Mouse (Mus musculus) lung, embryonic 16.5 days (tissue): Measurements from ENCODE around the gene Ankrd13c. TPM values are rescaled to one million over a fixed set of nuclear protein-coding genes. Genes with fewer than 3 reads are reported as not detected.

ENCODE experiments used
- ATAC-seq: fragments of 200-750 bp; cut with Nextera tagmentation; 2 replicates; pipeline ENCODE4 v1.8.0; 2017; ENCODE audit warnings: low read depth, mild to moderate bottlenecking, moderate library complexity
- H3K27ac ChIP-seq: fragments of 300-500 bp; sonication (generic); 2 replicates; pipeline ENCODE4 v1.5.1; 2014; ENCODE audit warnings: mild to moderate bottlenecking, control low read depth, low read length
- H3K27me3 ChIP-seq: fragments of 300-500 bp; sonication (generic); 2 replicates; pipeline ENCODE4 v1.6.1; 2014; ENCODE audit warnings: low read depth, low read length, mixed read lengths; ENCODE audit not compliant: control insufficient read depth, insufficient read depth
- H3K36me3 ChIP-seq: fragments of 300-500 bp; sonication (generic); 2 replicates; pipeline ENCODE4 v1.6.1; 2014; ENCODE audit warnings: low read length; ENCODE audit not compliant: control insufficient read depth, insufficient read depth
- H3K4me1 ChIP-seq: fragments of 300-500 bp; sonication (generic); replicated peaks from 2 replicates; pipeline ENCODE4 v1.6.1; 2014; ENCODE audit warnings: low read length, mixed read lengths; ENCODE audit not compliant: control insufficient read depth, insufficient read depth
- H3K4me2 ChIP-seq: fragments of 300-500 bp; sonication (generic); 2 replicates; pipeline ENCODE4 v1.6.1; 2014; ENCODE audit warnings: low read depth, low read length, control low read depth
- H3K4me3 ChIP-seq: fragments of 300-500 bp; sonication (generic); 2 replicates; pipeline ENCODE4 v1.5.1; 2014; ENCODE audit warnings: mild to moderate bottlenecking, low read length, control low read depth
- H3K9ac ChIP-seq: fragments of 300-500 bp; sonication (generic); 2 replicates; pipeline ENCODE4 v1.6.1; 2014; ENCODE audit warnings: low read length, control low read depth
- H3K9me3 ChIP-seq: fragments of 300-500 bp; sonication (generic); 2 replicates; pipeline ENCODE4 v1.6.1; 2016; ENCODE audit warnings: low read length; ENCODE audit not compliant: control insufficient read depth
- WGBS: fragments of 180-500 bp; shearing (Covaris S2); extraction: QIAGEN DNeasy Blood & Tissue Kit; methylation state at CpG from one replicate; pipeline ENCODE4 v1.1.7; 2014; 5-methylcytosine and 5-hydroxymethylcytosine counted together
- polyA plus RNA-seq: library from polyadenylated mRNA; unstranded; fragments of >200 nt; fragmentation: Nextera tagmentation; extraction: Ambion mirVana; gene quantifications from 2 replicates; pipeline ENCODE4 v1.2.1, GENCODE M21; 2015

The Ankrd13c gene
- polyA plus RNA-seq, 1 experiment from 2014 or later: 18.4 TPM

- H3K4me2 ChIP-seq: peak within 1 kb of the TSS; percentile 77
- H3K4me1 ChIP-seq: peaks cover 21% of the 10 kb centered on the region
- under 1% methylated on average over 55 of the region's 55 CpGs for WGBS
- peak within 1 kb of the TSS; percentile 97 for H3K9ac ChIP-seq
- peak; percentile 97 for ATAC-seq
- no peaks in the 10 kb centered on the region for H3K27me3 ChIP-seq
- H3K27ac ChIP-seq: peak within 1 kb of the TSS; percentile 88
- H3K9me3 ChIP-seq: no peaks in the 10 kb centered on the region
- peak within 1 kb of the TSS; percentile 97 for H3K4me3 ChIP-seq
- no peaks in the 10 kb centered on the region for H3K36me3 ChIP-seq
These were observed 89.4 kb downstream of the Ankrd13c start, which contains the start of the genes Srsf11 and Lrrc40 for GRCm38 (mm10) chr3:158036329-158036988. TSS of gene Srsf11 (minus strand) at chr3:158036639. TSS of gene Lrrc40 (plus strand) at chr3:158036662.

DNA sequence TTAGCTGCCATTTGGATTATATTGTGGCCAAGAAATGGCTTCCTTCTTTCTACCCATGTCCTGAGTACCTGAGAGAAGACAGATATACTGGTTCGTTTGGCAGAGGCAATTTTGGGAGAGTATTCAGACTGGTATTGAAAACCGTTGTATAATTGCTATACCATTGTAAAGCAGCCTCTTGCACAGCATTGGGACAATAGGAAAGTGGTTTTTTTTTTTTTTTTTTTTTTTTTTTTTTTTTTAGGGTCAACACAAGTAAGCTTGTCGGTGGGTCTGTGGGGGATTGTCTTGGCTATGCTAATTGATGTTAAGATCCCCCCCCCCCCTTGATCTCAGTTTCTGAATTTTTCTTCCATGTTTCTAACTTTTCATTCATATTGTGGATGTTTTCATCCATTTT is 91.1 kb downstream of the Ankrd13c start:
- H3K4me3 ChIP-seq: no peak overlapping the region
- no peaks in the 10 kb centered on the region for H3K27me3 ChIP-seq
- peaks cover 16% of the 10 kb centered on the region for H3K4me1 ChIP-seq
- no peak for ATAC-seq
- 88% methylated on average over 3 of the region's 3 CpGs for WGBS
- H3K36me3 ChIP-seq: no peaks in the 10 kb centered on the region
- no peak overlapping the region for H3K4me2 ChIP-seq
- H3K9me3 ChIP-seq: no peaks in the 10 kb centered on the region
- no peak overlapping the region for H3K9ac ChIP-seq
- no peak overlapping the region for H3K27ac ChIP-seq

GRCm38 (mm10) chr3:158040755-158041154 is 93.7 kb downstream of the Ankrd13c start:
- no peak for ATAC-seq
- H3K4me2 ChIP-seq: no peak overlapping the region
- WGBS: 68% methylated on average over 2 of the region's 2 CpGs
- H3K9me3 ChIP-seq: no peaks in the 10 kb centered on the region
- peaks cover 7% of the 10 kb centered on the region for H3K4me1 ChIP-seq
- H3K27ac ChIP-seq: no peak overlapping the region
- no peaks in the 10 kb centered on the region for H3K36me3 ChIP-seq
- no peak overlapping the region for H3K4me3 ChIP-seq
- H3K9ac ChIP-seq: no peak overlapping the region
- H3K27me3 ChIP-seq: no peaks in the 10 kb centered on the region

DNA sequence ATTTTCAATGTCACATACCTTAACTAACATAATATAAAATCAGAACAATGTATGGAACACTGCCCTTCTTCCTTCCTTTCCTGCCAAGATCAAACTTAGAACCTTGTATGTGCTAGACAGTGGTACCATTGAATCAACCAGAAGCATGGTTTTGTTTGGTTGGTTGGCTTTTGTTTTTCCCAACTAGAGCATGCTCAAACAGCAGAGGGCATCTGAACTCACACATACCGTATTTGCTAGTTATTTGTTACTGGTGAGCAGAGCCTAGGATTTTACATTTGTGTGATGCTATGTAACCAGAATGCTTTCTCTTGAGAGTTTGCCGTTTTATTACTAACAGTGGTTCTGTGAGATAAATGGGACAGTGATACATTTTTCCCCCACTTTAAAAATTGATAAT is 102.5 kb downstream of the Ankrd13c start:
- Histone ChIP-seq H3K9ac (no peak overlapping the region), H3K36me3 (no peaks in the 10 kb centered on the region), H3K4me1 (no peaks in the 10 kb centered on the region), H3K9me3 (no peaks in the 10 kb centered on the region), H3K4me2 (no peak overlapping the region), H3K4me3 (no peak overlapping the region), H3K27me3 (no peaks in the 10 kb centered on the region), H3K27ac (no peak overlapping the region)
- WGBS: 86% methylated on average over 2 of the region's 2 CpGs
- no peak for ATAC-seq

Other genes starting within 250 kb of the Ankrd13c start
- 10.1 and 11.0 TPM in 2 replicates for gene Cth, start 22.2 kb upstream of the Ankrd13c start, polyA plus RNA-seq
- 220 and 245 TPM in 2 replicates for gene Srsf11, start 89.4 kb downstream of the Ankrd13c start, polyA plus RNA-seq
- gene Lrrc40, start 89.4 kb downstream of the Ankrd13c start, polyA plus RNA-seq: 47.6 and 52.2 TPM in 2 replicates